Mouse (Mus musculus) myocyte (in vitro differentiated cells): ENCODE data around the gene Wbp4.

Source experiments
- E2F4 ChIP-seq: IDR thresholded peaks from one replicate; pipeline ENCODE4 v1.6.1; 2011; ENCODE audit warnings: mild to moderate bottlenecking, control low read depth, moderate library complexity; ENCODE audit not compliant: insufficient read depth
- POLR2A ChIP-seq: IDR thresholded peaks from one replicate; pipeline ENCODE4 v1.6.1; 2011; ENCODE audit warnings: low read depth, mild to moderate bottlenecking, control low read depth, moderate library complexity; ENCODE audit not compliant: insufficient read length
- POLR2AphosphoS2 ChIP-seq: IDR thresholded peaks from one replicate; pipeline ENCODE4 v1.6.1; 2011; ENCODE audit warnings: low read depth, control low read depth; ENCODE audit not compliant: insufficient read length
- TCF12 ChIP-seq: IDR thresholded peaks from one replicate; pipeline ENCODE4 v1.6.1; 2011; ENCODE audit warnings: mild to moderate bottlenecking, control low read depth; ENCODE audit not compliant: poor library complexity, insufficient read depth, severe bottlenecking
- TCF3 ChIP-seq: IDR thresholded peaks from one replicate; pipeline ENCODE4 v1.6.1; 2011; ENCODE audit warnings: low read depth, control low read depth; ENCODE audit not compliant: insufficient read length

GRCm38 (mm10) chr14:79490246-79490645, 8.9 kb upstream of the Wbp4 start:
- TF ChIP-seq POLR2A (no peak), POLR2AphosphoS2 (no peak), E2F4 (no peak), TCF3 (no peak), TCF12 (no peak)
